Mouse (Mus musculus) midbrain, postnatal 0 days (tissue): ENCODE results near the gene Nup153. TPM values are rescaled to one million over a fixed set of nuclear protein-coding genes. Genes with fewer than 3 reads are reported as not detected.

ENCODE experiments used
- ATAC-seq: fragments of 200-750 bp; cut with Nextera tagmentation; 2 replicates; pipeline ENCODE4 v1.8.0; 2017; ENCODE audit warnings: moderate number of reproducible peaks, mild to moderate bottlenecking, moderate TSS enrichment, moderate library complexity; ENCODE audit not compliant: low FRiP score
- DNase-seq: peaks from one replicate; pipeline ENCODE4 v3.0.0-alpha.2; 2015; ENCODE audit warnings: low spot score
- H3K27ac ChIP-seq: fragments of 300-500 bp; sonication (generic); 2 replicates; pipeline ENCODE4 v1.5.1; 2014; ENCODE audit warnings: low read depth, mild to moderate bottlenecking, low read length, mixed read lengths
- H3K27me3 ChIP-seq: fragments of 300-500 bp; sonication (generic); 2 replicates; pipeline ENCODE4 v1.6.1; 2014; ENCODE audit warnings: low read length, control low read depth, mixed read lengths; ENCODE audit not compliant: insufficient read depth
- H3K36me3 ChIP-seq: fragments of 300-500 bp; sonication (generic); 2 replicates; pipeline ENCODE4 v1.6.1; 2014; ENCODE audit warnings: low read length, control low read depth, mixed read lengths; ENCODE audit not compliant: insufficient read depth
- H3K4me1 ChIP-seq: fragments of 300-500 bp; sonication (generic); 2 replicates; pipeline ENCODE4 v1.6.1; 2014; ENCODE audit warnings: mild to moderate bottlenecking, control low read depth, antibody characterized with exemption, low read length, mixed read lengths; ENCODE audit not compliant: insufficient read depth
- H3K4me2 ChIP-seq: fragments of 300-500 bp; sonication (generic); 2 replicates; pipeline ENCODE4 v1.6.1; 2014; ENCODE audit warnings: low read depth, mild to moderate bottlenecking, low read length, mixed read lengths; ENCODE audit not compliant: poor library complexity, severe bottlenecking
- H3K4me3 ChIP-seq: fragments of 300-500 bp; sonication (generic); 2 replicates; pipeline ENCODE4 v1.5.1; 2014; ENCODE audit warnings: low read depth, mild to moderate bottlenecking, low read length, moderate library complexity
- H3K9ac ChIP-seq: fragments of 300-500 bp; sonication (generic); replicated peaks from 2 replicates; pipeline ENCODE4 v1.6.1; 2014; ENCODE audit warnings: mild to moderate bottlenecking, low read length, moderate library complexity, mixed read lengths; ENCODE audit not compliant: poor library complexity, severe bottlenecking
- H3K9me3 ChIP-seq: fragments of 300-500 bp; sonication (generic); 2 replicates; pipeline ENCODE4 v1.6.1; 2016; ENCODE audit warnings: low read length, control low read depth
- CTCF ChIP-seq: IDR thresholded peaks from 2 replicates; pipeline ENCODE4 v1.5.1; 2016; ENCODE audit warnings: antibody characterized with exemption, mild to moderate bottlenecking
- WGBS: fragments of 180-500 bp; shearing (Covaris S2); extraction: QIAGEN DNeasy Blood & Tissue Kit; methylation state at CpG from one replicate; pipeline ENCODE4 v1.1.7; 2014; 5-methylcytosine and 5-hydroxymethylcytosine counted together
- polyA plus RNA-seq: library from polyadenylated mRNA; unstranded; fragments of >200 nt; fragmentation: Nextera tagmentation; extraction: Ambion mirVana; gene quantifications from 2 replicates; pipeline ENCODE4 v1.2.1, GENCODE M21; 2015
- total RNA-seq: library from RNA; depleted of rRNA; stranded (reverse); fragments of >200 nt; gene quantifications from 2 replicates; pipeline ENCODE4 v1.2.3, GENCODE M21; 2014; rRNA removed

Gene Nup153
- total and polyA plus RNA-seq, 2 experiments from 2014 or later: 11.8 to 61.7 TPM

- Histone ChIP-seq H3K36me3 (no peaks in the 10 kb centered on the region), H3K4me2 (no peak overlapping the region), H3K9me3 (no peaks in the 10 kb centered on the region), H3K4me3 (no peak overlapping the region), H3K9ac (no peak overlapping the region), H3K27ac (peak overlapping the region; percentile 87), H3K4me1 (peaks cover 4% of the 10 kb centered on the region; the same call in 1 of the 2 replicates), H3K27me3 (no peaks in the 10 kb centered on the region)
- no peak for ATAC-seq
- no peak for DNase-seq
- 62% methylated on average over 4 of the region's 4 CpGs for WGBS
- TF ChIP-seq CTCF: no peak
Observed at GRCm38 (mm10) chr13:46632796-46633195, 94.9 kb downstream of the Nup153 start.

Other genes starting within 250 kb of the Nup153 start
- 17.5 and 21.9 TPM in 2 replicates for gene Cap2, start 226.1 kb downstream of the Nup153 start, total RNA-seq
- 11.7 and 13.1 TPM in 2 replicates for gene Cap2, start 226.1 kb downstream of the Nup153 start, polyA plus RNA-seq
- 59.2 and 68.1 TPM in 2 replicates for gene Fam8a1, start 58.4 kb downstream of the Nup153 start, total RNA-seq
- 15.8 and 18.1 TPM in 2 replicates for gene Fam8a1, start 58.4 kb downstream of the Nup153 start, polyA plus RNA-seq
- gene Kif13a, start 201.9 kb upstream of the Nup153 start, total RNA-seq: 31.4 and 31.7 TPM in 2 replicates
- gene Kif13a, start 201.9 kb upstream of the Nup153 start, polyA plus RNA-seq: 10.1 TPM in 2 replicates